Mouse (Mus musculus): ENCODE measurements at regions not wholly inside any gene's neighbourhood (a gene's known extent, or its start where the extent isn't known, plus 50 kb on each side); places are given as distances from the start of the nearest gene placed in this dataset.

GRCm38 (mm10) chr2:142560896-142561500 lies 340.3 kb downstream of the Kif16b start:
- H3K4me1 ChIP-seq (replicated peaks; ENCODE audit: control insufficient read depth, insufficient read depth, low read length): no peaks in the 10 kb centered on the region
- DNase-seq (ENCODE audit: low spot score) (no peak), ATAC-seq (replicated peaks; ENCODE audit: low FRiP score) (peak; percentile 90)
- no peaks in the 10 kb centered on the region for H3K9me3 ChIP-seq (ENCODE audit: control insufficient read depth, low read length)
- peak overlapping the region; percentile 21; the same call in 1 of the 2 replicates for H3K27ac ChIP-seq (ENCODE audit: low read depth, low read length)
- 39% methylated on average over 4 of the region's 4 CpGs for WGBS
- no peak overlapping the region for H3K4me2 ChIP-seq (ENCODE audit: low read depth, low read length, severe bottlenecking)
- no peaks in the 10 kb centered on the region for H3K27me3 ChIP-seq (ENCODE audit: control insufficient read depth, insufficient read depth, low read length)
- H3K9ac ChIP-seq (ENCODE audit: low read length): no peak overlapping the region
- H3K4me3 ChIP-seq (ENCODE audit: low read depth, low read length): no peak overlapping the region
- H3K36me3 ChIP-seq (ENCODE audit: control insufficient read depth, insufficient read depth, low read length): no peaks in the 10 kb centered on the region

DNA sequence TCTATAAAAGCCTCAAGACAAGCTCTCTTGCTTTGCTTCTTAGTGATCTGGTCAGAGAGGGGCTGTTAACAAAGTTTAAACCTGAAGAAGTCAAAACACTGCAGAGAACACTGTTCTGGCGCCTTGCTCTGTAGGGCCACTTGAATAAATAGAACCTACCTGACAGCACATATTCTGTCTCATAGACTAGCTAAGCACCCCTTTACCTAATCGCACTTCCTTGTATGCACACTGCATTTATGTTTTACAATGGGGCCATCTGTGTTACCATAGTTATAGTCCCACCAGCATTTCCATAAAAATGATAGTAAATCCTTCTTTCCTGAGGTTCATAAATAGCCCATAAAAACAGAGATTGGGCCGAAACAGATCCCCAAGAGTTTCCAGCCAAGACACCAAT lies 340.9 kb downstream of the Kif16b start:
- 79% methylated on average over 3 of the region's 3 CpGs for WGBS
- H3K36me3 ChIP-seq (ENCODE audit: control insufficient read depth, insufficient read depth, low read length): no peaks in the 10 kb centered on the region
- no peak overlapping the region for H3K4me2 ChIP-seq (ENCODE audit: low read depth, low read length, severe bottlenecking)
- H3K9me3 ChIP-seq (ENCODE audit: control insufficient read depth, low read length): no peaks in the 10 kb centered on the region
- DNase-seq (ENCODE audit: low spot score): no peak
- no peak overlapping the region for H3K9ac ChIP-seq (ENCODE audit: low read length)
- no peak overlapping the region for H3K27ac ChIP-seq (ENCODE audit: low read depth, low read length)
- H3K4me1 ChIP-seq (replicated peaks; ENCODE audit: control insufficient read depth, insufficient read depth, low read length): no peaks in the 10 kb centered on the region
- no peaks in the 10 kb centered on the region for H3K27me3 ChIP-seq (ENCODE audit: control insufficient read depth, insufficient read depth, low read length)
- no peak overlapping the region for H3K4me3 ChIP-seq (ENCODE audit: low read depth, low read length)
- ATAC-seq (replicated peaks; ENCODE audit: low FRiP score): 0 out of 2 replicates have a peak, but pooled peaks have one; percentile 20

DNA sequence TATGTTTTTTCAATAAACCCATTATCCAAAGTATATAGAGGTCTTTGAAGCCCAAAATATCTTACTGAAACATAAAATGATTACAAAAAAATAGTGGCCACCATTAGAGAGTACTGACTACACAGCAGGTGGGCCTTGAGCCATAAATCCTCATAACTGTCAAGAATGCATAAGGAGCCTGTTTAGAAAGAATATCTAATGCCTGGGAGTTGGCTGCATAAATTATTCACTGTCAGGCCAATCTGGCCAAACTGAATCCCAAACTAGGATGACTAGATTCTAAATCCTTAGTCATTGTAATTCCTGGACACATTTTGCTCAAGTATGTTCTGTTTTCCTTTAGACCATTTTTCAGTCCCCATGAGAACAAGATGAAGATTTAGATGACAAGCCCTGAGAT lies 341.4 kb downstream of the Kif16b start:
- no peak overlapping the region for H3K4me2 ChIP-seq (ENCODE audit: low read depth, low read length, severe bottlenecking)
- no peaks in the 10 kb centered on the region for H3K36me3 ChIP-seq (ENCODE audit: control insufficient read depth, insufficient read depth, low read length)
- no peaks in the 10 kb centered on the region for H3K27me3 ChIP-seq (ENCODE audit: control insufficient read depth, insufficient read depth, low read length)
- H3K4me1 ChIP-seq (replicated peaks; ENCODE audit: control insufficient read depth, insufficient read depth, low read length): no peaks in the 10 kb centered on the region
- DNase-seq (ENCODE audit: low spot score) (no peak), ATAC-seq (replicated peaks; ENCODE audit: low FRiP score) (no peak)
- no peak overlapping the region for H3K4me3 ChIP-seq (ENCODE audit: low read depth, low read length)
- no peak overlapping the region for H3K27ac ChIP-seq (ENCODE audit: low read depth, low read length)
- no peaks in the 10 kb centered on the region for H3K9me3 ChIP-seq (ENCODE audit: control insufficient read depth, low read length)
- H3K9ac ChIP-seq (ENCODE audit: low read length): no peak overlapping the region

DNA sequence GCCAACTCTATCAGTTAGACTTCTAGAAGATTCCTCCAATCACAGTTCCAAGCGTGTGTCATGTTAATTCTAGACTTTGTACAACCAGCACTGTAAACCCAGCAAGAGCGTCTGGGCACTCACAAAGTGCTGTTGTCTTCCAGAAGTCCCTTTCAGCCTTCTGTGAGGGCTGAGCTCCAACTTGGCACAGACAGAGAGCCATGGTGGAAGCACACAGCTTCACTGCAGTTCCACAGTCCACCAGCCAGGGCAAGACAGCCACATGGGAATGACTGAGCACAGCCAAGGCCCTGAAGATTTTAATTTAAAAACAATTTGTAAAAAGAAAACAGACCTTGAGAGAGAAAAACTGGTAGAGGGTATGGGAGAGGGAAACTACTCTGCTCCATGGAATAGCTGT lies 346.5 kb downstream of the Kif16b start:
- Histone ChIP-seq H3K36me3 (ENCODE audit: control insufficient read depth, insufficient read depth, low read length) (no peaks in the 10 kb centered on the region), H3K27me3 (ENCODE audit: control insufficient read depth, insufficient read depth, low read length) (no peaks in the 10 kb centered on the region), H3K4me2 (ENCODE audit: low read depth, low read length, severe bottlenecking) (no peak overlapping the region), H3K4me3 (ENCODE audit: low read depth, low read length) (no peak overlapping the region), H3K9ac (ENCODE audit: low read length) (no peak overlapping the region), H3K27ac (ENCODE audit: low read depth, low read length) (no peak overlapping the region), H3K9me3 (ENCODE audit: control insufficient read depth, low read length) (no peaks in the 10 kb centered on the region), H3K4me1 (replicated peaks; ENCODE audit: control insufficient read depth, insufficient read depth, low read length) (no peaks in the 10 kb centered on the region)
- DNase-seq (ENCODE audit: low spot score) (no peak), ATAC-seq (replicated peaks; ENCODE audit: low FRiP score) (no peak)
- 90% methylated on average over 2 of the region's 2 CpGs for WGBS

GRCm38 (mm10) chr2:142551690-142552089 lies 349.6 kb downstream of the Kif16b start:
- ATAC-seq (replicated peaks; ENCODE audit: low FRiP score) (peak; percentile 42; the same call in 1 of the 2 replicates), DNase-seq (ENCODE audit: low spot score) (no peak)
- H3K36me3 ChIP-seq (ENCODE audit: control insufficient read depth, insufficient read depth, low read length): no peaks in the 10 kb centered on the region

GRCm38 (mm10) chr2:142548766-142549165 lies 352.6 kb downstream of the Kif16b start:
- Histone ChIP-seq H3K9me3 (ENCODE audit: control insufficient read depth, low read length) (no peaks in the 10 kb centered on the region), H3K36me3 (ENCODE audit: control insufficient read depth, insufficient read depth, low read length) (no peaks in the 10 kb centered on the region), H3K27ac (ENCODE audit: low read depth, low read length) (no peak overlapping the region), H3K4me1 (replicated peaks; ENCODE audit: control insufficient read depth, insufficient read depth, low read length) (no peaks in the 10 kb centered on the region), H3K4me2 (ENCODE audit: low read depth, low read length, severe bottlenecking) (no peak overlapping the region), H3K9ac (ENCODE audit: low read length) (no peak overlapping the region), H3K4me3 (ENCODE audit: low read depth, low read length) (no peak overlapping the region), H3K27me3 (ENCODE audit: control insufficient read depth, insufficient read depth, low read length) (no peaks in the 10 kb centered on the region)
- no peak for ATAC-seq (replicated peaks; ENCODE audit: low FRiP score)
- 94% methylated on average over 4 of the region's 4 CpGs for WGBS
- DNase-seq (ENCODE audit: low spot score): no peak

More at GRCm38 (mm10) chr2:142551690-142552089, 349.6 kb downstream of the Kif16b start:
- no peaks in the 10 kb centered on the region for H3K4me1 ChIP-seq (replicated peaks; ENCODE audit: control insufficient read depth, insufficient read depth, low read length)
- H3K27ac ChIP-seq (ENCODE audit: low read depth, low read length): no peak overlapping the region
- 71% methylated on average over 3 of the region's 3 CpGs for WGBS
- no peak overlapping the region for H3K4me2 ChIP-seq (ENCODE audit: low read depth, low read length, severe bottlenecking)
- H3K9me3 ChIP-seq (ENCODE audit: control insufficient read depth, low read length): no peaks in the 10 kb centered on the region
- no peak overlapping the region for H3K4me3 ChIP-seq (ENCODE audit: low read depth, low read length)
- no peak overlapping the region for H3K9ac ChIP-seq (ENCODE audit: low read length)
- H3K27me3 ChIP-seq (ENCODE audit: control insufficient read depth, insufficient read depth, low read length): no peaks in the 10 kb centered on the region

GRCm38 (mm10) chr2:142544937-142545336 lies 356.4 kb downstream of the Kif16b start:
- H3K4me2 ChIP-seq (ENCODE audit: low read depth, low read length, severe bottlenecking): no peak overlapping the region
- no peak overlapping the region for H3K27ac ChIP-seq (ENCODE audit: low read depth, low read length)
- no peaks in the 10 kb centered on the region for H3K36me3 ChIP-seq (ENCODE audit: control insufficient read depth, insufficient read depth, low read length)
- no peak for ATAC-seq (replicated peaks; ENCODE audit: low FRiP score)
- H3K4me3 ChIP-seq (ENCODE audit: low read depth, low read length): no peak overlapping the region
- no peak overlapping the region for H3K9ac ChIP-seq (ENCODE audit: low read length)
- H3K27me3 ChIP-seq (ENCODE audit: control insufficient read depth, insufficient read depth, low read length): no peaks in the 10 kb centered on the region
- H3K9me3 ChIP-seq (ENCODE audit: control insufficient read depth, low read length): no peaks in the 10 kb centered on the region
- 89% methylated on average over 6 of the region's 6 CpGs for WGBS
- DNase-seq (ENCODE audit: low spot score): no peak
- H3K4me1 ChIP-seq (replicated peaks; ENCODE audit: control insufficient read depth, insufficient read depth, low read length): no peaks in the 10 kb centered on the region

GRCm38 (mm10) chr2:142539980-142540379 lies 361.4 kb downstream of the Kif16b start:
- DNase-seq (ENCODE audit: low spot score): no peak
- H3K4me3 ChIP-seq (ENCODE audit: low read depth, low read length): no peak overlapping the region
- WGBS: 66% methylated on average over 1 of the region's 1 CpGs

GRCm38 (mm10) chr2:142533555-142533954 lies 367.8 kb downstream of the Kif16b start:
- H3K4me1 ChIP-seq (replicated peaks; ENCODE audit: control insufficient read depth, insufficient read depth, low read length): no peaks in the 10 kb centered on the region
- H3K4me2 ChIP-seq (ENCODE audit: low read depth, low read length, severe bottlenecking): no peak overlapping the region
- DNase-seq (ENCODE audit: low spot score): no peak
- no peaks in the 10 kb centered on the region for H3K27me3 ChIP-seq (ENCODE audit: control insufficient read depth, insufficient read depth, low read length)
- H3K36me3 ChIP-seq (ENCODE audit: control insufficient read depth, insufficient read depth, low read length): no peaks in the 10 kb centered on the region
- H3K27ac ChIP-seq (ENCODE audit: low read depth, low read length): no peak overlapping the region
- 96% methylated on average over 8 of the region's 8 CpGs for WGBS
- no peaks in the 10 kb centered on the region for H3K9me3 ChIP-seq (ENCODE audit: control insufficient read depth, low read length)
- ATAC-seq (replicated peaks; ENCODE audit: low FRiP score): no peak
- H3K4me3 ChIP-seq (ENCODE audit: low read depth, low read length): no peak overlapping the region
- H3K9ac ChIP-seq (ENCODE audit: low read length): no peak overlapping the region

More at GRCm38 (mm10) chr2:142539980-142540379, 361.4 kb downstream of the Kif16b start:
- no peak overlapping the region for H3K4me2 ChIP-seq (ENCODE audit: low read depth, low read length, severe bottlenecking)
- H3K9ac ChIP-seq (ENCODE audit: low read length): no peak overlapping the region
- H3K27me3 ChIP-seq (ENCODE audit: control insufficient read depth, insufficient read depth, low read length): no peaks in the 10 kb centered on the region
- H3K36me3 ChIP-seq (ENCODE audit: control insufficient read depth, insufficient read depth, low read length): no peaks in the 10 kb centered on the region
- H3K27ac ChIP-seq (ENCODE audit: low read depth, low read length): no peak overlapping the region
- H3K9me3 ChIP-seq (ENCODE audit: control insufficient read depth, low read length): no peaks in the 10 kb centered on the region
- H3K4me1 ChIP-seq (replicated peaks; ENCODE audit: control insufficient read depth, insufficient read depth, low read length): no peaks in the 10 kb centered on the region
- ATAC-seq (replicated peaks; ENCODE audit: low FRiP score): no peak
